Mouse (Mus musculus): ENCODE measurements at regions not wholly inside any gene's neighbourhood (a gene's known extent, or its start where the extent isn't known, plus 50 kb on each side); places are given as distances from the start of the nearest gene placed in this dataset.

DNA sequence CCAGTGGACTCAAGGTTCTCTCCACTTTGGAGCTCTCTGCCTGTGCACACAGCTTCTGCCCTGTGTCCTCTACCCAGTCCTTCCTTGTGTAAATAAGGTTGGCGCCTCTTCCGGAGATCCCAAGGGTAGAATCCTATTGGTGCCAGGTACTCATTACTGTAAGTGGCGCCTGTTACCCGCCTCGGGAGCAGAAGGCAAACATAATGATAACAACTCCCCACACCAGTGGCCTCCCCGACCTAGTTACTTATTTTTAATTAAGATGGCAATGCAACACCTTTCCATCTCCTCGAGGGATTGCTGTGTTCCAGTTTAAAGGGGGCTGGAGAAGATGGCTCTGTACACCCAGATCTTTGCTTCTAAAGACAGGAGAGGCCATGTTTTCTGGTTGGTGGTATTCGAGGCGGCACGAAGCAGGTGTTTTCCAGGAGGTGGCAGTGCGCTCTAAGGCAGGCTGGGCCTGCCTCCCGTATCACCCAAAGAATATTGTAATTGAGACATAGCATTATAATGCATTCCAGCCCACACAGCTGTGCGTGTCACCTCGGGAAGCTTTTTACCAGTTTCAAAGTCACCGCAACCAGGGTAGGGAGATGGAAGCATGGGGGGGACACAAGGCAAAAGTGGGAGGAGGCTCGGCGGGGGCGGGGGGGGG is 168.7 kb downstream of the Klf7 start:
- DNase-seq (ENCODE audit: low read depth, low spot score) = no peak
- no peak overlapping the region; a peak in 1 of 4 replicates for H3K4me3 ChIP-seq (ENCODE audit: insufficient read depth in 1 of 2, low read depth in 1 of 2, low read length in 2 of 2, poor library complexity in 1 of 2, severe bottlenecking in 1 of 2)
- H3K9me3 ChIP-seq (ENCODE audit: control insufficient read depth, insufficient read depth, low read depth, low read length) = no peaks in the 10 kb centered on the region
- TF ChIP-seq ZC3H11A (IDR thresholded peaks at IDR 0.05; ENCODE audit: borderline replicate concordance, low read depth, low read length) (peak; percentile 81), CHD2 (IDR thresholded peaks at IDR 0.05; ENCODE audit: low read depth, low read length) (no peak)
- no peak overlapping the region for H3K9ac ChIP-seq (ENCODE audit: insufficient read depth, low read depth, low read length, poor library complexity, severe bottlenecking)
- no peak overlapping the region for H3K27ac ChIP-seq (ENCODE audit: insufficient read depth, low read depth, low read length, poor library complexity, severe bottlenecking)
- in situ Hi-C loops (cut with MboI; ENCODE audit: low sequenced_read_pairs in 2 of 2, unreplicated experiment in 2 of 2) = no loop called here
- no peaks in the 10 kb centered on the region for H3K4me1 ChIP-seq (ENCODE audit: control insufficient read depth in 2 of 2, insufficient read depth in 2 of 2, low read length in 2 of 2, poor library complexity in 1 of 2)
- H3K36me3 ChIP-seq (ENCODE audit: control insufficient read depth, insufficient read depth, low read length, poor library complexity, severe bottlenecking) = no peaks in the 10 kb centered on the region

DNA sequence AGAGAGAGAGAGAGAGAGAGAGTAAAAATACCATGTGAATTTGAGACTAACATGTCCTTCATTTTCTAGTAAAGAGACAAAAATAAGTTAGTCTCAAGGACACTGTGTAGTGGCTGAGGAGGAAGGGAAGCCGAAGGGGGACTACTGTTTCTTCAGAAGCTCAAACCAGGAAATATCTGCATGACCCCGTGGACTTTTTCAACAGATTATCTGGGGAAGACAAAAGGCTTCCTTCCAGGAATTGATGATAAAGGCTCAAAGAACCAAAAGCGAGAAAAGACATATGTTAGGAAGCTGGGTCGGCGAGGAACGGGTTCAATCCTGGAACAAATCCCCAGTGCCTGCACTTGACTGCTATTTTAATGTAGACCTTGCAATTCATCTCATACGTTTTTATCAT is 170.4 kb downstream of the Klf7 start:
- TF ChIP-seq MAFK (IDR thresholded peaks at IDR 0.05; ENCODE audit: insufficient read depth, low read depth, low read length) = no peak
- no peak for TF ChIP-seq ZNF384 (IDR thresholded peaks at IDR 0.05; ENCODE audit: low read depth, low read length)
- TF ChIP-seq ZC3H11A (IDR thresholded peaks at IDR 0.05; ENCODE audit: borderline replicate concordance, low read depth, low read length) = no peak
- no peak for TF ChIP-seq HCFC1 (IDR thresholded peaks at IDR 0.05; ENCODE audit: borderline replicate concordance, insufficient read depth, low read length)
- TF ChIP-seq CHD2 (IDR thresholded peaks at IDR 0.05; ENCODE audit: low read depth, low read length) = no peak
- Histone ChIP-seq H3K36me3 (ENCODE audit: control insufficient read depth, insufficient read depth, low read length, poor library complexity, severe bottlenecking) (no peaks in the 10 kb centered on the region), H3K4me1 (ENCODE audit: control insufficient read depth in 2 of 2, insufficient read depth in 2 of 2, low read length in 2 of 2, poor library complexity in 1 of 2) (no peaks in the 10 kb centered on the region), H3K4me3 (ENCODE audit: insufficient read depth in 1 of 2, low read depth in 1 of 2, low read length in 2 of 2, poor library complexity in 1 of 2, severe bottlenecking in 1 of 2) (no peak overlapping the region), H3K27ac (ENCODE audit: insufficient read depth, low read depth, low read length, poor library complexity, severe bottlenecking) (no peak overlapping the region), H3K9ac (ENCODE audit: insufficient read depth, low read depth, low read length, poor library complexity, severe bottlenecking) (no peak overlapping the region), H3K9me3 (ENCODE audit: control insufficient read depth, insufficient read depth, low read depth, low read length) (no peaks in the 10 kb centered on the region)
- DNase-seq (ENCODE audit: low read depth, low spot score) = no peak
- in situ Hi-C loops (cut with MboI; ENCODE audit: low sequenced_read_pairs in 2 of 2, unreplicated experiment in 2 of 2) = no loop called here

DNA sequence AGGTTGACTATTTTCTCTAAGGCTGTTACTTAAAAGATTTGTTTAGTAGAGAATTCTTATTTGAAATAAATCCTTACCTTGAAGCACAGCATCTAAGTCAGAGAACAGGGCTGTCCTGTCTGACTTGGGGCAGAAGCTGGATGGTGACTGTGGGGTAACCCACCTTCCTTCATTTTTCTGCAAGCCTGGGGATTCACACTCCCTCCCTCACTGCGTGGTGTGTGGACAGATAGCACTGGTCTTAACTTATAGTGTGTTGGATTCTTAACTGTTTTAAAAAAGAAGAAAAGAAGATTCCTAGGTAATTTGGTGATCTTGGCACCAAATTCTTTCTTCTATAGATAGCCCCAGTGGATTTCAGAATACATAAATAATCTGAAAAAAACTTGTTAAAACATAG is 174.8 kb downstream of the Klf7 start:
- Histone ChIP-seq H3K9ac (ENCODE audit: insufficient read depth, low read depth, low read length, poor library complexity, severe bottlenecking) (no peak overlapping the region), H3K4me1 (ENCODE audit: control insufficient read depth in 2 of 2, insufficient read depth in 2 of 2, low read length in 2 of 2, poor library complexity in 1 of 2) (peaks cover 0 to 7% of the 10 kb centered on the region in 2 experiments; a peak in 2 of 4 replicates), H3K36me3 (ENCODE audit: control insufficient read depth, insufficient read depth, low read length, poor library complexity, severe bottlenecking) (no peaks in the 10 kb centered on the region), H3K9me3 (ENCODE audit: control insufficient read depth, insufficient read depth, low read depth, low read length) (no peaks in the 10 kb centered on the region), H3K27ac (ENCODE audit: insufficient read depth, low read depth, low read length, poor library complexity, severe bottlenecking) (no peak overlapping the region), H3K4me3 (ENCODE audit: insufficient read depth in 1 of 2, low read depth in 1 of 2, low read length in 2 of 2, poor library complexity in 1 of 2, severe bottlenecking in 1 of 2) (no peak overlapping the region)
- TF ChIP-seq CHD2 (IDR thresholded peaks at IDR 0.05; ENCODE audit: low read depth, low read length) = no peak
- no peak for TF ChIP-seq ZNF384 (IDR thresholded peaks at IDR 0.05; ENCODE audit: low read depth, low read length)
- no peak for TF ChIP-seq MAFK (IDR thresholded peaks at IDR 0.05; ENCODE audit: insufficient read depth, low read depth, low read length)
- TF ChIP-seq HCFC1 (IDR thresholded peaks at IDR 0.05; ENCODE audit: borderline replicate concordance, insufficient read depth, low read length) = no peak
- TF ChIP-seq ZC3H11A (IDR thresholded peaks at IDR 0.05; ENCODE audit: borderline replicate concordance, low read depth, low read length) = no peak
- in situ Hi-C loops (cut with MboI; ENCODE audit: low sequenced_read_pairs in 2 of 2, unreplicated experiment in 2 of 2) = no loop called here
- DNase-seq (ENCODE audit: low read depth, low spot score) = no peak

DNA sequence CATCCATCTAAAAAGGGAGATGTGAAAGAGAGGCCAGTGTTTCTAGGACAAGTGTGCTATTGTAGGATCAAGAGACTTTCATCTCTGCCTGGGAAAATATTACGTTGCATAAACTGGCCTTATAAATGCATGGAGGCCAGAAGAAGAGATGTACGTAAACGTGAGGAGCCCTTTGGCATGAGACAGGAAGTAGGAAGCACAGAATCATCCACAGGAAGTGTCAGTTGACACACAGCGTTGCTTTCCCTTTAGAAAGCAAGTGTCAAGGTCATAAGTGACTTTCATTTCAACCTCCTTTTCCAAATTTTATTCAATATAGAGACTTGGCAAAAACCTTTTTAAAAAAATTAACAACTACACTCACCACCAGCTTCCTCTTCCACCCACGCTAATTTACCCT is 175.2 kb downstream of the Klf7 start:
- in situ Hi-C loops (cut with MboI; ENCODE audit: low sequenced_read_pairs in 2 of 2, unreplicated experiment in 2 of 2) = no loop called here
- Histone ChIP-seq H3K4me3 (ENCODE audit: insufficient read depth in 1 of 2, low read depth in 1 of 2, low read length in 2 of 2, poor library complexity in 1 of 2, severe bottlenecking in 1 of 2) (no peak overlapping the region), H3K27ac (ENCODE audit: insufficient read depth, low read depth, low read length, poor library complexity, severe bottlenecking) (no peak overlapping the region), H3K9ac (ENCODE audit: insufficient read depth, low read depth, low read length, poor library complexity, severe bottlenecking) (no peak overlapping the region), H3K4me1 (ENCODE audit: control insufficient read depth in 2 of 2, insufficient read depth in 2 of 2, low read length in 2 of 2, poor library complexity in 1 of 2) (peaks cover 0 to 7% of the 10 kb centered on the region in 2 experiments; a peak in 2 of 4 replicates), H3K36me3 (ENCODE audit: control insufficient read depth, insufficient read depth, low read length, poor library complexity, severe bottlenecking) (no peaks in the 10 kb centered on the region), H3K9me3 (ENCODE audit: control insufficient read depth, insufficient read depth, low read depth, low read length) (no peaks in the 10 kb centered on the region)
- TF ChIP-seq ZC3H11A (IDR thresholded peaks at IDR 0.05; ENCODE audit: borderline replicate concordance, low read depth, low read length) (no peak), ZNF384 (IDR thresholded peaks at IDR 0.05; ENCODE audit: low read depth, low read length) (no peak), HCFC1 (IDR thresholded peaks at IDR 0.05; ENCODE audit: borderline replicate concordance, insufficient read depth, low read length) (no peak), MAFK (IDR thresholded peaks at IDR 0.05; ENCODE audit: insufficient read depth, low read depth, low read length) (no peak), CHD2 (IDR thresholded peaks at IDR 0.05; ENCODE audit: low read depth, low read length) (no peak)
- no peak for DNase-seq (ENCODE audit: low read depth, low spot score)

DNA sequence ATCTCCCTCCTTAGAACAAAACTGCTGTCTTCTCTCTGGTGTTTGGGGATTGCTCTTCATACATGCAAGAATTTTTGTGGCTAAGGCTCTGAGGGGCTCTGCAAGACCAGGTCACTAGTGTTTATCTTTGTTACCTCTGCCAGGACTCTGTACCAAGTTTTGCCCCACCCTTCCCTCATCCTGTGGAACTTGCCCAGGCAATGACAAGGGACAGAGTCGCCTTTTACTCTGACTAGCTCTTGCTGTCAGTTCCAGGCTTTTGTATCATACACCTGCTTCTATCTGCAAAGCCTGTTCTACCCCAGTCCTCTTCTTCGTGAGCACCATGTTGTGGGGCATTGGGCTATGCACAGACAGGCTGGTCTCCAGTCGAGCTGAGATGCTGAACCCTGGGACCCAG is 175.7 kb upstream of the 4933402D24Rik start:
- DNase-seq (ENCODE audit: low read depth, low spot score) = no peak
- in situ Hi-C loops (cut with MboI; ENCODE audit: low sequenced_read_pairs in 2 of 2, unreplicated experiment in 2 of 2) = no loop called here

More for the DNA sequence above, 175.7 kb upstream of the 4933402D24Rik start:
- Histone ChIP-seq H3K9me3 (ENCODE audit: control insufficient read depth, insufficient read depth, low read depth, low read length) (no peaks in the 10 kb centered on the region), H3K36me3 (ENCODE audit: control insufficient read depth, insufficient read depth, low read length, poor library complexity, severe bottlenecking) (no peaks in the 10 kb centered on the region), H3K4me1 (ENCODE audit: control insufficient read depth in 2 of 2, insufficient read depth in 2 of 2, low read length in 2 of 2, poor library complexity in 1 of 2) (peaks cover 0 to 7% of the 10 kb centered on the region in 2 experiments; a peak in 2 of 4 replicates), H3K9ac (ENCODE audit: insufficient read depth, low read depth, low read length, poor library complexity, severe bottlenecking) (no peak overlapping the region), H3K27ac (ENCODE audit: insufficient read depth, low read depth, low read length, poor library complexity, severe bottlenecking) (peak overlapping the region; percentile 58; the same call in 1 of the 2 replicates), H3K4me3 (ENCODE audit: insufficient read depth in 1 of 2, low read depth in 1 of 2, low read length in 2 of 2, poor library complexity in 1 of 2, severe bottlenecking in 1 of 2) (no peak overlapping the region; a peak in 1 of 4 replicates)
- TF ChIP-seq MAFK (IDR thresholded peaks at IDR 0.05; ENCODE audit: insufficient read depth, low read depth, low read length) (no peak), HCFC1 (IDR thresholded peaks at IDR 0.05; ENCODE audit: borderline replicate concordance, insufficient read depth, low read length) (no peak), CHD2 (IDR thresholded peaks at IDR 0.05; ENCODE audit: low read depth, low read length) (no peak), ZNF384 (IDR thresholded peaks at IDR 0.05; ENCODE audit: low read depth, low read length) (no peak), ZC3H11A (IDR thresholded peaks at IDR 0.05; ENCODE audit: borderline replicate concordance, low read depth, low read length) (no peak)

All from ES-E14 (cell line).